In the genomic region with DNA sequence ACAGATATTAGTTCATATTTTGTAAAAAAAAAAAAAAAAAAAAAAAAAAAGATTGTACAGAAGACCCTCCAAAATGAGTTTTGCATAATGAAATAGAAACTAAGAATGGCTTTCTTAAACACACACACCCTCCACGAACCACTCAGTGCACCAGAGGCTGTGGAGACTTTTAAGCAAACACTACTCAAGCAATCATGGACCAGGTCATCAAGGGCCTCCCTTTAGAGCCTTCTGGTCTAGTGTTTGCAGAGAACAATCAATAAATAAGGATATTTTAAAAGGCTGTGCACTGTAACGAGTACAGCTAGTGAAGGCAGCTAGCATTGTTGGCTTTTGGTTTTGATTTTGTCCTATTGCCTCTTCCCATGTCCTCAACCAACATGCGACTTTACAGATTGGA, we compare ENCODE assay signal across 1 mouse cellular context.
TF ChIP-seq lines count a peak whose summit lies in the region.

No protein-coding gene starts in this region.

TF ChIP-seq in MEL, 35 proteins besides CTCF, POLR2A, EP300 and RAD21 (continued from another document):
- TF ChIP-seq USF2 (IDR thresholded peaks at IDR 0.05; ENCODE audit: borderline replicate concordance in 1 of 2, insufficient read depth in 1 of 2, low read depth in 1 of 2, low read length in 2 of 2) (no peak), KAT2A (conservative IDR thresholded peaks at IDR 0.05; ENCODE audit: low read depth, low read length) (no peak), TCF12 (IDR thresholded peaks at IDR 0.05; ENCODE audit: low read depth, low read length) (no peak)
